In the genomic region with DNA sequence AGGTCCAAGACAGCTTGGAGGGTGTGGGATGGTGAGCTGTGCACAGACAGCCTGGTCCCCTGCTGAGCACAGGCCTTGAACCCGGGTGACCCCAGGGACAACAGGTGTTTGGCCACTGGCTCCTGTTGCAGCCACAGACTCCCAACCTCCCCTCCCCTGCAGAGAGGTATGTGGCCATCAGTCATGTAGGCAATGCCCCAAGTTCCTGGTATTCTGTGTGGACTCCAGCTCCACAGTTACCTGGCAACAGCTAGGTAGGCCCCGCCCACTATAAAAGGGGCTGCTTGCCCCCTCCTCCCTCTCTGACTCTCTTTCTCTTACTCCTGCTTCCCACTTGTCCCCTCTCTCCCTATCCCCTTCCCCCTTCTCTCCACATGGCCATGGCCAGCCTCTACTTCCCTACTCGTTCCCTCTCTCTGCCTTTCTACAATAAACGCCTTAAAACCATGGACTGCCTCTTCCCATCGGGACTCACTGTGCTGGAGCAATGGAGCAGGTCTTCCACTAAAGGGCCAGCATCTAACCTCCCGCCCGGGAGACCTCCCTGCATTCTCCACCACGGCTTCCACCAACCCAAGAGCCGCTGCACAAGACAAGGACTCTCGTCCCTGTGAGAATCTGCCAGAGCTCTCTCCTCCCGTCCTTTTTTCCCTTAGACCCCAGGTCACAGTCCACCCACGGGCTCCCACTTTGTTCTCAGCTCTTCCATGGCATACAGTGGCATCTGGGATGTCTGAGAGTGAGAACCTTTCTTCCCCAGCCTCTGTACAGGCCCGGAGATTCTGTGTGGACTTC, we compare ENCODE assay signal across 21 mouse cellular contexts. TPM values are rescaled to one million over a fixed set of nuclear protein-coding genes. Genes with fewer than 3 reads are reported as not detected.
DNase-seq lines count a peak whose midpoint lies in the region; ATAC-seq and TF ChIP-seq lines count a peak whose summit lies in the region.
"Had no signal": no experiment of that assay in that cellular context is flagged by ENCODE, and none has a peak within 500 bp of the region (broad histone marks: within the 10 kb centered on the region; RNA-seq: fewer than 3 reads in every experiment).

No protein-coding gene starts in this region.

- 86% methylated on average over 13 of the region's 13 CpGs for WGBS in heart, embryonic 10.5 days
- 82% methylated on average over 13 of the region's 13 CpGs for WGBS in kidney, embryonic 16.5 days
- 69% methylated on average over 13 of the region's 13 CpGs for WGBS in small intestine, adult 2 months

- H3K27me3 ChIP-seq in heart, embryonic 10.5 days (ENCODE audit: insufficient read depth, poor library complexity, severe bottlenecking) = no peaks in the 10 kb centered on the region
- no peaks in the 10 kb centered on the region for H3K27me3 ChIP-seq in kidney, embryonic 16.5 days (ENCODE audit: insufficient read depth, low read length)
- no peaks in the 10 kb centered on the region for H3K27me3 ChIP-seq in small intestine, adult 2 months (ENCODE audit: control insufficient read depth, insufficient read depth, low read length)
- H3K27me3 ChIP-seq: CH12.LX; embryonic facial prominence, embryonic 13.5 days; forebrain, embryonic 12.5 days; heart, embryonic 13.5 days; hindbrain, embryonic 13.5 days; Patski had no signal

- H3K27ac ChIP-seq in heart, embryonic 10.5 days = no peak overlapping the region
- H3K27ac ChIP-seq in kidney, embryonic 16.5 days (ENCODE audit: low read length) = no peak overlapping the region
- peak overlapping the region; percentile 93 for H3K27ac ChIP-seq in small intestine, adult 2 months (ENCODE audit: insufficient read depth, low read depth, low read length)
- H3K27ac ChIP-seq: embryonic facial prominence, embryonic 13.5 days; forebrain, embryonic 12.5 days; heart, embryonic 13.5 days; hindbrain, embryonic 13.5 days; hindbrain, postnatal 0 days had no signal

- no peak for TF ChIP-seq CTCF in small intestine, adult 2 months (IDR thresholded peaks at IDR 0.05; ENCODE audit: extremely low read depth, insufficient read length, insufficient replicate concordance, low read depth, low read length)

- peaks cover 14% of the 10 kb centered on the region; the same call in 1 of the 2 replicates for H3K36me3 ChIP-seq in heart, embryonic 10.5 days
- 0 out of 2 replicates have a peak, but pooled peaks cover 5% of the 10 kb centered on the region for H3K36me3 ChIP-seq in kidney, embryonic 16.5 days (ENCODE audit: insufficient read depth, low read length)
- H3K36me3 ChIP-seq in small intestine, adult 2 months (ENCODE audit: control insufficient read depth, insufficient read depth, low read length) = peaks cover 10% of the 10 kb centered on the region
- H3K36me3 ChIP-seq: embryonic facial prominence, embryonic 13.5 days; forebrain, embryonic 12.5 days had no signal

- H3K4me2 ChIP-seq in kidney, embryonic 16.5 days (replicated peaks; ENCODE audit: low read depth, low read length) = no peak overlapping the region
- H3K4me2 ChIP-seq: embryonic facial prominence, embryonic 13.5 days; forebrain, embryonic 12.5 days; heart, embryonic 13.5 days; hindbrain, embryonic 13.5 days had no signal

- TF ChIP-seq POLR2A in small intestine, adult 2 months (IDR thresholded peaks at IDR 0.05; ENCODE audit: low read depth, low read length) = no peak

- no peak for ATAC-seq in kidney, embryonic 16.5 days (ENCODE audit: low FRiP score, low TSS enrichment)
- ATAC-seq: forebrain, embryonic 16.5 days; hindbrain, postnatal 0 days; Patski had no signal

- H3K9me3 ChIP-seq in heart, embryonic 10.5 days = no peaks in the 10 kb centered on the region
- H3K9me3 ChIP-seq in kidney, embryonic 16.5 days (ENCODE audit: low read length) = no peaks in the 10 kb centered on the region
- H3K9me3 ChIP-seq: embryonic facial prominence, embryonic 13.5 days; forebrain, embryonic 12.5 days; heart, embryonic 13.5 days; hindbrain, embryonic 13.5 days had no signal

- no peak overlapping the region for H3K9ac ChIP-seq in kidney, embryonic 16.5 days (replicated peaks; ENCODE audit: low read length)
- H3K9ac ChIP-seq: embryonic facial prominence, embryonic 13.5 days; forebrain, embryonic 12.5 days; heart, embryonic 13.5 days; hindbrain, embryonic 13.5 days had no signal

- intact Hi-C loops in left cerebral cortex, postnatal 36 days (cut with DNase I) = no loop called here

- DNase-seq in heart, embryonic 10.5 days (ENCODE audit: low spot score) = peak; percentile 58
- no peak for DNase-seq in heart, postnatal 4 days
- DNase-seq in kidney, postnatal 36 days = peak; percentile 18 to 44
- peak; percentile 82 for DNase-seq in ES-CJ7 (ENCODE audit: low read depth, low spot score)
- DNase-seq in ovary, postnatal 14 days (ENCODE audit: low spot score) = no peak
- DNase-seq in left cerebral cortex, postnatal 36 days (ENCODE audit: low spot score in 2 of 2) = no peak
- DNase-seq: adrenal gland, adult 8-10 months; adrenal gland, postnatal 36 days; cerebellum, adult 8-10 months; cerebellum, postnatal 25 days; gastrocnemius, postnatal 14 days had no signal

- peaks cover 7% of the 10 kb centered on the region for H3K4me1 ChIP-seq in heart, embryonic 10.5 days
- H3K4me1 ChIP-seq in kidney, embryonic 16.5 days (ENCODE audit: insufficient read depth, low read length) = 0 out of 2 replicates have a peak, but pooled peaks cover 8% of the 10 kb centered on the region
- H3K4me1 ChIP-seq in small intestine, adult 2 months (ENCODE audit: control insufficient read depth, insufficient read depth, insufficient read length, low read length) = peaks cover 12% of the 10 kb centered on the region

- H3K4me3 ChIP-seq in heart, embryonic 10.5 days = no peak overlapping the region
- H3K4me3 ChIP-seq in kidney, embryonic 16.5 days (ENCODE audit: low read length) = no peak overlapping the region
- no peak overlapping the region for H3K4me3 ChIP-seq in small intestine, adult 2 months (ENCODE audit: low read depth, low read length)
- H3K4me3 ChIP-seq: embryonic facial prominence, embryonic 13.5 days; forebrain, embryonic 12.5 days; heart, embryonic 13.5 days; hindbrain, embryonic 13.5 days had no signal

RNA-seq across cellular contexts. Expression of a gene that starts 3.2 kb away (rescaled TPM):
- 24.9 and 28.9 TPM in 2 replicates for polyA plus RNA-seq in heart, embryonic 10.5 days (2016; fragmentation: Nextera tagmentation; extraction: Ambion mirVana)
- total RNA-seq in heart, postnatal 4 days (2021) = 10 to 100 TPM; 29.6 to 29.9 TPM
- polyA plus RNA-seq in kidney, embryonic 16.5 days (2015; fragmentation: Nextera tagmentation; extraction: Ambion mirVana) = 27.9 and 33.5 TPM in 2 replicates
- 1.3 and 2.2 TPM in 2 replicates for polyA plus RNA-seq in small intestine, adult 2 months (2012; rRNA removed)
- 10 to 100 TPM; 43.7 to 44.8 TPM for total RNA-seq in left cerebral cortex, postnatal 36 days (2021)

RNA-seq across cellular contexts. Expression of a gene that starts 4.8 kb away (rescaled TPM):
- 11.8 and 13.6 TPM in 2 replicates for polyA plus RNA-seq in heart, embryonic 10.5 days (2016; fragmentation: Nextera tagmentation; extraction: Ambion mirVana)
- 1 to 10 TPM; 6.9 to 7.6 TPM for total RNA-seq in heart, postnatal 4 days (2021)
- polyA plus RNA-seq in kidney, embryonic 16.5 days (2015; fragmentation: Nextera tagmentation; extraction: Ambion mirVana) = 13.0 and 14.4 TPM in 2 replicates
- 10.2 and 33.3 TPM in 2 replicates for polyA plus RNA-seq in small intestine, adult 2 months (2012; rRNA removed)
- total RNA-seq in left cerebral cortex, postnatal 36 days (2021) = 10 to 100 TPM; 10.2 to 11.3 TPM

RNA-seq across cellular contexts. Expression of a gene that starts 18.9 kb away (rescaled TPM):
- polyA plus RNA-seq in heart, embryonic 10.5 days (2016; fragmentation: Nextera tagmentation; extraction: Ambion mirVana) = 36.2 and 38.6 TPM in 2 replicates
- total RNA-seq in heart, postnatal 4 days (2021) = 10 to 100 TPM; 48.6 to 49.4 TPM
- polyA plus RNA-seq in kidney, embryonic 16.5 days (2015; fragmentation: Nextera tagmentation; extraction: Ambion mirVana) = 45.9 and 51.3 TPM in 2 replicates
- polyA plus RNA-seq in small intestine, adult 2 months (2012; rRNA removed) = 5.4 and 10.0 TPM in 2 replicates
- total RNA-seq in left cerebral cortex, postnatal 36 days (2021) = 10 to 100 TPM; 41.6 to 47.3 TPM

Comparison
In these comparisons a context has a peak if more than half of its experiments do, and no peak if none do; other contexts are left out.
1. DNase-seq: peak in heart, embryonic 10.5 days (single experiment), kidney, postnatal 36 days (2 of 2) and ES-CJ7 (single experiment); none in heart, postnatal 4 days (single experiment), ovary, postnatal 14 days (single experiment) and left cerebral cortex, postnatal 36 days (0 of 2).